Mouse (Mus musculus) ES-Bruce4 (cell line): ENCODE measurements around the gene Hist1h4f.

Experiments
- CTCF ChIP-seq: IDR thresholded peaks from one replicate; pipeline ENCODE4 v1.8.1; 2011; ENCODE audit warnings: low read depth, low read length
- POLR2A ChIP-seq: IDR thresholded peaks from one replicate; pipeline ENCODE4 v1.8.1; 2011; ENCODE audit warnings: low read length; ENCODE audit not compliant: insufficient read depth

- TF ChIP-seq CTCF, result no peak
- no peak for TF ChIP-seq POLR2A
Measured at GRCm38 (mm10) chr13:23554393-23554792, 2.9 kb upstream of the Hist1h4f start.
